Mouse (Mus musculus): ENCODE data around the gene Syndig1.

Syndig1 gene

DNA sequence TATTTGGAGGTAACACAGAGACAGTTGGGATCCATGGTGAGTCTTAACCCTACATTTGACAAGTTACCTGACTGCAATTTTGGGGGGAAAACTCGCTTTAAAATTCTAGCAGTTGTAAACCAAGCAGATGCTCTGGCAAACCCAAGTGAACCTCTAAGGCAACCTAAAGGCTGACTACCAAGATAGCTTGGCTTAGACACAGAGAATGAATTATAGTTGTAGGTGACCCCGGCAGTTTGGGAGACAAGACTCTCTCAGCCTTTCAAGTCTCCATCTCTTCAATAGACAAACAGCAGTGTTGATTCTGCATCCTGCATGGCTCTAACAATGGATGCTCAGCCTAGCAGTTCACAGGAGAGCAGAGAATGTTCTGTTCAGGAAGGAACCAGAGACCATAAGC, at the start of gene Syndig1:
Gene Syndig1 (plus strand): TSS at position 301 of the 400 bp plus-strand sequence.
- DNase-seq (ENCODE audit: low spot score) = no peak

DNA sequence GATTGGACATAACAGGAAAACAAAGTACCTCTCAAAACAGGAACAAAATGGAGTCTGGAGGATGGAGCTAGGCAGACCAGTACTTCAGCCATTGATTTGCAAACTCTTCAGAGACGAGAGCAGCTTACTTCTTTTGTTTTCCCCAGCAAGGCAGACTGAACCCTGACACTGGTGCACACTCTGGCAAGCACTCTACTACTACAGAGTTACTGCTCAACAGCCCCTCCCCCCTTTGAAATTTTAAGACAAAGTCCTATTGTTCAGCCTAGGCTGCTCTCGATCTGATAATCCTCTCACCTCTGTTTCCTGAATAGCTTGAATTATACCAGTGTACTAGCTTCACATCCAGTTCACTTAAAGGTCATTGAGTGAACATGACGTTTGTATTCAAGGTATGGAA, 30.4 kb upstream of the Syndig1 start:
- DNase-seq (ENCODE audit: low spot score) = no peak

DNA sequence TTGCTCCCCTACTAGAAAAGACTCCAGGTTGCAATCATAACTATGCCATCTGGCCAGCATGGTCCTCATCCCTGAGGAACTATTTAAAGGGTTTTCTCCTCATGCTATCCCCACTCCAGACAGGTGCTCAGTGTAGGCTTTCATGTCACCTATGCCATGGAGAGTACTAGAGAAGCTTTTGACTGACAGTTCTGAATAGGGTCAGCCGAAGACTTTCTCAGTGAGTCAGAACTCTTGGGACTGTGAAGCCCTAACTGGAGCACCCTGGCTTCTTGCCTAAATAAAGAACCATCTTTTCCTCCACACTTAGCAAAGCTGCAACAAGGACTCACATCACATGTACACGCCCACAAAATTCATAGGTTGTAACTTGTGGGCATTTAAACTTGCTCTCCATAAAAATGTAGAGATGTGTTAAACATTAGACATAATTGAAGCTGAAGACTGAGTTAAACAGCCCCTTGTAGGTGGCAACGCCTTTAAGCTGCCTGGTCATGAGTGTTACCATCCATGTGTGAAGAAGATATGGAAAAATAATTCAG, 24.3 kb upstream of the Syndig1 start:
- DNase-seq (ENCODE audit: low spot score) = no peak

DNA sequence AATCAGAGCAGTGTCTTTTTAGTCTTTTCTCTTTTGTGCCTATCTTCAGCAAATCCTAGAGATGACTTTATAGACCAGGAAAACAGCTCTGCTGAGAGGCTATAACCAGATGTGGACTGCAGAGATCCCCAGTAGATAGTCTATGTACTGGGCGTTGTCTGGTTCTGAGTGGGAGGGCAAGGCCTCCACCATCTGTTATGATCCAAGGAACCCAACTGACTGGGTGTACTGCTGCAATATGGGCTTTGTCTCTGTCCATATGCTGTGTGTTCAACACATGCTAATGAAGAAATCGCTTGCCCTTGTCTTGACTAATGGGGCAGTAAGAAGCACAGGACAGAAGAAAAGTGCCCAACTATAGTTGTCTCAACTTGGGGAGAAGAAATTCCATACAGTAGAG, 23.8 kb upstream of the Syndig1 start:
- no peak for DNase-seq (ENCODE audit: low spot score)

DNA sequence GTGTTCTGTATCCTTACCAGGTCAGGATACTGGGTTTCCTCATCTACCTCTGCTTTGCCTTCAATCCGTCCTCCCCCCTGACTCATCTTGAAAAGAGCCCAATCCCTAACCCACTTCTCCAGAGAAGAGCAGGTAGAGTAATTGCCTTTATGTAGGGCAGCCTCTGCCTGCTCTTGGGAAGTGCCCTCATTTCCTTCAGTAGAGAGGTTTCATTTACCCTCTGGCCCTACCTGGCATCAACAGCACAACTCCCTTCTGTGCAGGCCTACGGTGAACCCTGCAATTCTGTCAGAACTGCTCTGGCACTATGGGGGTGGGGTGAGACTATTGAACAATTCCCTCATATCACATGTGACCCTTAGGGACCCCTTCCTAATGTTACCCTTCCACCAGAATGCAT, 16.1 kb upstream of the Syndig1 start:
- DNase-seq (ENCODE audit: low spot score) = no peak

DNA sequence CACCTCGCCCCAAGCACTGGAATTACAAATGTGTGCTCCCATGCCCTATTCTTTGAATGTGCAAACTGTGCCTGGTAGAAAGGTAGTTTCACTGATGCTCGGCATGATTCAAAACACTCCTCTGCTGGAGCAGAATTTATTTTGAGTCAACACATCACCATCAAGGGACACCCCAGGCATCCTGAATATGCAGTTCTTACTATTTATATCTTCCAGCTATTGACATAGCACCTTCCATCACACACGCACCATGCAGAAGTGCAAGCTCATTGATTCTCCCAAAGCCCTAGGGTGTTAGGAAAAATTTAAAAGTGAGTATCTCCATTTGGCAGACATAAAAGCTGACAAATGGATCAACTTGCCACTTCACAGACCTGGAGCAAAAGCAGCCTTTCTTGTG, 10.6 kb upstream of the Syndig1 start:
- DNase-seq (ENCODE audit: low spot score) = no peak

DNA sequence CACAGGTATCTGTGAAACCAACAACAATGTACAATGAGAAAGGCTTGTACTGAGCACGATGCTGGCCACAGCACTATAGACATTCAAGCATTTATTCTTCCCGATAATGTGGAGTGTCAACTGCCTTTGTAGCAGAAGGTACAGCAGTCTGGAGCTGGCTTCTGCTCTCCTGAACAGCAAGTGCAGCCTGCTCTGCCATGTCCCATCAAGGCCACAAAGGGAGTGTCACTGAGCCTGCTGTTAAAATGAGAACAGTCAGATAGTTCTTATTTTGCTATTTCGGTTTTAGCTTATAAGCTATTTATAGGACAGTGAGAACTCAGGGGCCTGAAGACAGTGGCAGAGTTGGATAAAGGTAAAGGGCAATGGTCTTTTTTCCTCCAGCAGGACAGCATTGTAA, 9.3 kb upstream of the Syndig1 start:
- no peak for DNase-seq (ENCODE audit: low spot score)

DNA sequence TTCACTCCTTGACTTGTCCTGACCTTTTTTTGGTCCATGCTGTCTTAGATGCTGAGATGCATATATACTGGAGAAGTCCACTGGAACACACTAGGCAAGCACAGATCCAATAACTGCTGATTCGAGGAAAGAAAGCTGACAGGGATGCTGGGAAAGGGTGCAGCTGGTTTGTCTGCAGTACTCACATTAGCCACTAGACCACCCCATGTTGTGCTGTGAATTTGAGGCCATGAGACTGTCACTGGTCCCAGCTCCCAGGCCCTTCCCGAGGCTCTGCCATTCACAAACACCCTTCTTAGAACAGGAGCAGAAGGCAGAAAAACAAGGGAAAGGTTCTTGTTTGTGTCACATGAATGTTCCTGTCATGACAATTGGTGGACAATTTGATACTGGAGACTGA, 8.8 kb upstream of the Syndig1 start:
- no peak for DNase-seq (ENCODE audit: low spot score)

DNA sequence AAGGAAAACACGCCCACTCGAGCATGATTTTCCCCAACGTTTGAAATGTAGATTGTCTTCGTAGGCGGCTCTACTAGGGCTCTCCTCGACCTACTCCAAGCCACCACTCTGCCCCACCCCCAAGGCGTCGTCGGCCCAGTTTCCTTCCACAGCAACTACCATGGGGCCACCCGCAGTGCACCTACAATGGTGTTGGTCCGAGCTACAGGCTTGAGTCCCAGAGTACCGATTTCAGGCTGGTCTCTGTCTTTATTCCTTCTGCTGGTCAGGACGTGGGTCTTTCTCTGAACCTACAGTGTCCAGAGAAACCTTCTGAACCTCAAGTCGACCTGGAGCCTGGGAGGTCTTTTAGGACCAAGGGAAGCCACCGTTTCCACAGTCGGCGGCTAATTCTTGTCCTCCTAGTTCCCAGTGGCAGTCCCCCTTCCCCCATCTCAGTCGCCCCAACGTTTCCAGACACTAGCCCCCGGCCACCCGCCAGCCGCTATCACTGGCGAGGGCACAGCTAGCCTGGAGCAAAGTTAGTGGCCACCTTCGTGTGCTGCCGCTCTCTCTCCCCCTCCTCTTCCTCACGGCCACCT, 1.0 kb downstream of the Syndig1 start:
- DNase-seq (ENCODE audit: low spot score) = no peak

DNA sequence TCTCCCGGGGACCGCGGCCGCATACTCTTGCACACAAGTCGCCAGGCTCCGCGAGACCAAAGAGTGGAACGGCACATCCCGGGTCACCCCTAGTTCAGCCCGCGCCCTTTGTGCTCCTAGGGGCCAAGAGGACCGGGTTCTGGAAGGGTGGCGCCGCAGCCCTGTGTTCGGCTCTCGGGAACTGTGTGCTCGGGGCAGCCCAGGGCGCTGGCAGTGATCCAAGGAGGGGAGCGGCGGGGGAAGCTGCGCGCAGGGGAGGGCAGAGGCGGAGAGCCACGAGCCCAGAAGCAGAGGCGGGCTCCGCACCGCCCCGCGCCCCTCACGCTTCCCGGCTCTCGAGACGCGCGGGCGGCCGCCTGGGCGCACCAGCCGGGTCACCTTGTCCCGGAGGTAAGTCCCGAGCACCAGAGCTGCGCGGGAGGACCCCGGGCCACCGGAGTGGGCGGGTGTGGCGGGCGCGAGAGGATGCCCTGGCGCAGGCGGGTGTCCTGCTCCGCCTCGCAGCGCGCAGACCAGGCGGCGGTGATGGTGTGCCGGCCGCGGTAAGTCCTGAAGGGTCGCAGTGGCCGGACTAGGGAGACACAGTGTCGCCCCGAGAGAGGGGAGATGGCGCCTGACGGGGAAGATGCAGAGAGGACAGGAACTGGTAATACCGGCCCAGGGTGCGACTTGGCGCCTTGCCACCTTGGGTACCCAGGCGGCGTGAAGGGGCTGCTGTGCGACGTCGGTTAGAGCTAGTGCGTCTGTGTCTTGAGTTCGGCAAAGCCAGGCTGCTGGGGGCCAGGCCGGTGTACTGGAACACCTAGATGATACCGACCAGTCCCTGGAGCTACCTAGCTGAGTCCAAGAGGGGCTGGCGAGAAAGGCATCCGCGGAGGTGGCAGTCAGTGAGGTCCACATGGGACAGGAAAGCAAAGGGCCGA, 1.8 kb downstream of the Syndig1 start, which contains the start of gene C530025M09Rik:
Gene C530025M09Rik (minus strand): TSS at position 678 of the 923 bp plus-strand sequence.
- no peak for DNase-seq (ENCODE audit: low spot score)

DNA sequence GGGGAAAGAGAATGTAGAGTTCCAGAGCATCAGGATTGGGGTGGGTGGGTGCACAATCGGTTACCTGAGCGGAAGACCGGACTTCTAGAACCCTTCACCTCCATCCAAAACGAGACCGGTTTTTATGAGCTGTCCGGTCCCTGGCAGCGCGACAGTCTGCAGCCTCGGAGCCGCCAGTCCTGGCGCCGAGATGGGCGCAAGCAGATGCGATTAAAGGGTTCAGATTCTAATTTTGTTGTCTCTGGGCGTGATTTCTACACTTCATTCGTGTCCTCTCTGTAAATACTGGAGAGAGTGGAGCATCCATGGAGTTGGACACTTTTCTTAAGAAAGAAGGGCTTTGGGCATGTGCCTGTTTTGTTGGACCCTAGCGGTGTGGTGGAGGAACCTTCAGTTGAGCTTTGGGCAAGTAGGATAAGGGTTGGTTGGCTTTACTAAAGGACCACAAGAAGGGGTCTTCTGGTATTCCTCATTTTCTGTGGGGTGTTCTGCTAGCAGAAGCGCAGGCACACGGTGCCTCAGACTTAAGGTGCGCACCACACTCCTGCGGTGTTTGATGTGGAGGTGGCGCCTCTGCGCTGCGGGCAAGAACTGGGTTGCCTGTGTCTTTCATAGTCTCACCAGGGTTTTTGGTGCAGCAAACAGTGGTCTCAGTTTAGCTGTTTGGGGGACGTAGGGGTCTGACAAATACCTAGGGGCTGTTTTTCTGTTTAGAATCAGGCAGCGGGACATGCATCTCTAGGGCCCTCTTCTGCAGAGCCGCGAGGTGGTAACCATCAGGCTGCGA, 2.6 kb downstream of the Syndig1 start:
- no peak for DNase-seq (ENCODE audit: low spot score)

DNA sequence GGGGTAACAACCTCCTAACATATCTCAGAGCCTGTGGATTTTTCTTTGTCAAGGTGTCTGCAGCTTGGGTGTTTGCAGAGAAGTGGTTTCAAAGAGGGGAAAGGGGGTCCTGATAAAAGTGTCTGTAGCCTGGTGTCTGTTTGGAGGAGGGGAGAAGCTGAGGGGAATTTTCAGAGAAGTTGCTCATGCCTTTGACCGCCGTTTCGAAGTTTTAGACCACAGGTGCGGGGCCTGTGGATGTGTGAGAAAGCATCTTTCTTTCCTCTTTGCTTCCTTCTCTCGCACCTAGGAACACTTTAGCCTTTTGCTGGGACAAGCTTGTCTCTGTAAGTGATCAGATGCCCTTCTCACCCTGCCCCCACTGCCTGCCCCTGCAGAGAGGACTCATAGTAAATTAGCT, 3.3 kb downstream of the Syndig1 start:
- no peak for DNase-seq (ENCODE audit: low spot score)

DNA sequence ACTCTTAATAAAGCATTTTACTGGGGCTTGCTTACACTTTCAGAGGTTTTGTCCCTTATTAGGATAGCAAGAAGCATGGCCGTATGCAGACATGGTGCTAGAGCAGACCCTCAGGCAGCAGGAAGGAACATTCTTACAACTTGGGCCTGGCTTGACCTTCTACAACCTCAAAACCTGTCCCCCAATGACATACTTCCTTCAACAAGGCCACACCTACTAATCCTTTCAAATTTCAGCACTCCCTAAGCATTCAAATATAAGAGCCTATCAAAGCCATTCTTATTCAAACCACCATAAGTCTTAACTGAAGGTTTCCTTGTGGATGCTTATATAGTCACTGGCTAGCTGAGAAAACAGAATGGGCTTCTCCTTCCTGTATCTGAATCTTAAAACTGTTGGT, 6.1 kb downstream of the Syndig1 start:
- DNase-seq (ENCODE audit: low spot score) = no peak

DNA sequence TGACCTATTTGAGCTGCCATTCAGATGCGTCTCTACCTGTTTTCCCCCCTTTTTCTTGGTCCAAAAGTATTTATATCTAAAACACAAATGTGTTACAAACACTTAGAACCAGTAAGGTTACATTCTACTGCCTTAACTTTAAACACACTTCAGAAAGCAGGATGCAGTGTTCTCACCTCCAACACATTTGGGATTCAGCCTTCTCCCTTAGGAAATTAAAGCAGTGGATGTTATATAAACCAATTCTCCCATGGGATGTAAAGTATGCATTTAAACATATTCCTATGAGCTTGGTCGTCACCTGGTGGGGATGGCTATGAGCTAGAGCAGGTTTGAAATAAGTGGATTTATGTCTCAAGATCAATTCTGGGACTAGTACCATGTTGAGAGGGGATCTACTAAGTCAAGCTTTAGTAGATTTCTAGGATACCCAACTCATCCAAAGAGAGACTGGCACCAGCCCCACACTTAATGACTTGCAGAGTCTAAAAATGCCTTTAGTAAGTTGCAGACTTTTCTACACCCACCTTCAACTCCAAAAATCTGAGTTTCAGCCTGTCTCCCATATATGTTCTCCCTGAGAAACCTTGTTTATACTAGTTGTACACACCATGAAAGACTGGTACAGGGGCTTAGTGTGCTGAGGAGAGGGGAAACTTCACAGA, 7.6 kb downstream of the Syndig1 start:
- no peak for DNase-seq (ENCODE audit: low spot score)

DNA sequence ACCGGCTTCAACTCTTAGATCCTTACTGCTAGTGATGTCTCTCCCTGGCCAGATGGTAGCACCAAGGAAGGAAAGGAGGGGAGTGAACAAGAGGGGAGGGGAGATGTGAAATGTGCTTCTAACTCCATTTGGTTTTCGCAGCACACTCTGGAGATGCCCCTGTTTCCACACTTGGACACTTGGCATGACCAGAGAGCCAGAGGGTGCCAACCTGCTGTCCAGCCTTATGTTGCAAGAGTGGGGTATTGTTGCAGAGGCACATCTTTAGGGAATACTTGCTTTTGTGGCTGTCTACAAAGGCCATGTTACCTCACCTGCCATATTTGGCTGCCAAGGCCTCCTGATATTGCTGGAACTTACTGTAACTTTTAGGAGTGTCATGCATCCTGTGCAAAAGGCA, 10.7 kb downstream of the Syndig1 start:
- DNase-seq (ENCODE audit: low spot score) = no peak

DNA sequence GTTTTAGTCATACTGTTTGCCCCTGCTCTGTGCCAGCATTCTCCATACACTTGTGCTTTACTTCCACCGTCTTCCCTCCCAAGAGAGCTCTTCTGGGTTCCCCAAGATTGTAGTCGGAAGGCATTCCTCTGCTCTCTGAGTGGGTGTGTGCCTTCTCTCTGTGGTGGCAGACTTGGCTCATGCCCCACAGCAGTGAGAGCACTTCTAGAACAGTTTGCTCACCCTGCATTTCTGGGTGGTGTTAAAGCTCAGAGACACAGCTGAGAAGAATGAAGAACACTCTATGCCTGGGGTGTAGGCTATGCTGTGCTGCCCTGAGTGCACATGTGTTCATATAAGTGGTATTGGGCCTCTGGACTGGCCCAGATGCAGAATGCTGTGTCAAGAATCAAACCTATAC, 15.6 kb downstream of the Syndig1 start:
- no peak for DNase-seq (ENCODE audit: low spot score)

DNA sequence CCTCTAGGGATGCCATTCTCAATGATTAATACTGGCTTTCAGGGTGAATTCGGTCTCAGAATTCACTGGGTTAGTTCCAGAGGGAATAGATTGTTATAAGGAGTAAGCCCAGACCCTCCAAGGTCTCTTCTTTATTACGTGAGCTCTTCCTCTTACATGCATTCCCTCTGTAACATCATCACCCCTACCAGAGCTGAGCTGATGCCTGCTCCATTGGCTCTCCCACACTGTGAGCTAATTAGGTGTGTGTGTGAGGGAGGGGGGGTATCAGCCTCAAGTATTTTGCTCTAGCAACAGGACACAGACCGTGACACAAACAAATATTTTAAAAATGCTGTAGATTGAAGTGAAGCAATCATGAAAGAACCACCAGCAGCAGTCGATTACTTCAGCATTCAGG, 19.8 kb downstream of the Syndig1 start:
- no peak for DNase-seq (ENCODE audit: low spot score)

DNA sequence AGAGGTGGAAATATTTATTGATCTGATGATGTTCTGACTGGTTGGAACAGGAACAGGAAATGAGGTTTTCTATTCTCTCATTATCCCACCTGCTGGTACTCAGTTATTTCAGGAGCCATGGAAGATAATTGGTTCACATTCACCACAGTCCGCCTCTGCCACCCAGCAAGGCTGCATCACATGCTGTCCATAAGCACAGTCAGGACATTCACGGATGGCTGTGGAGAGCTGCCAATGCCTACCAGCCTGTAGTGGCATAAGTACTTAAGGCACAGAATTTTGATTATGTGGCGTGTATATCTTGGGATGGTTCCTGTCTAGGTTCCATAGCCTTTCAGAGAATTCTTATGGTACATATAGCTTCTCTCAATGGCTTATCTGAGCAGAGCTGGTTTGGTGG, 32.0 kb downstream of the Syndig1 start:
- no peak for DNase-seq (ENCODE audit: low spot score)

DNA sequence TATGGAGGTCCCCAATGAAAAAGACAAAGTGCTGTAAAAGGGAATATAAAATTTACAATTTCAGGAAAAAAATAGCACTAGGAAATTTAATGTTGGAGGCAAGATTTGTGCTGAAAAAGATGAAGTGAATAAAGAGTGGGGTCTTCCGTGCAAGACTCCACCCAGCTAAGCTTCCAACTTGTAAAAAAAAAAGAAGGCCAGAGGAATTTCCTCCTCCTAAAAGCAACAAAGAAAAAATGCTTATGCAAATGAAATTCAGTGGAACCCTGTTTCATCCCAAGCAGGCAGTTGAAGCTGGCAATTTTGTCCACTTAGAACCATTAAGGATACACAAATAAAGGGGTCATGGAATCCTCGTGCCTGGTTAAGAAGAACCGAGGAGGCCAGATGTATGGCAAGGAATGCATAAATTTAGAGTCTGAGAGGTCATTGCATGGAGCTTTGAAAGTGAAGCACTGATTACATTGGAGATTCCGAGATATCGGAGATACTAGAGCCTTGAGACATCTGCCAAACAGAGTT, 37.0 kb downstream of the Syndig1 start:
- DNase-seq (ENCODE audit: low spot score) = no peak

DNA sequence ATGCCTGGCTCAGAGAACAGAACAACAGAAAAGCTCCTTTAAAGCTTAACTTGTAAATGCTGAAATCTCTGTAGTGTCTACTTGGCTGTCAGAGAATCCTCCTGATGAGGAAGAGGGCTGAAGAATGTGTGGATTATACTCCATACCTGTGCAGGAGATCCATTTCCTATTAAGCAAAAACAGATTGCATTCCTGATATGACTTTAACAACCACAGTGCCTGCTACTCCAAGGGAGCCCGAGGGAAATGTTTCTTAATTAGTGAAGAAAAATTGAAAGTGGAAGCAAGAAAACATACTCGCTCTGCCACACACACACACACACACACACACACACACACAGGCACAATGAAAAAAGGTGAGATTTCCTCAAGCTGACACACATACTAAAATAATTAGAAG, 41.5 kb downstream of the Syndig1 start:
- no peak for DNase-seq (ENCODE audit: low spot score)

DNA sequence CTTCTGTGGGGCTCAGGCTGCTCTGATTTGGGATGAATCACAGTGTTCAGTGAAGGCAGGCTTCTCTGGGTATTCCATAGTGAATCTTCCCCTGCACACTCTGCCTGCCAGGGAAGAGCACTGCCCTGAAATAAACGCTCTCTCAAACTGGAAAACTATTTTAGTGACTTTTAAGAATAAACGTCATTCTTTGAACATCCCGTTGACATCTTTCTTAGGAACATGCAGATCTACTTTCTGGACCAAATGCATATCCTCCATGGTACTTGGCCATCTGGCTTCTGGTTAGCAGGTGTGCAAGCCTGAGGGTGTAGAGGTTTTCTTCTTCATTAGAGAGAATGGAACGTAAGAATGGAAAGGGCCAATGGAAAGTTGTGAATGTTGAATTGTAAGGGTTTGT, 43.5 kb downstream of the Syndig1 start:
- DNase-seq (ENCODE audit: low spot score) = no peak

DNA sequence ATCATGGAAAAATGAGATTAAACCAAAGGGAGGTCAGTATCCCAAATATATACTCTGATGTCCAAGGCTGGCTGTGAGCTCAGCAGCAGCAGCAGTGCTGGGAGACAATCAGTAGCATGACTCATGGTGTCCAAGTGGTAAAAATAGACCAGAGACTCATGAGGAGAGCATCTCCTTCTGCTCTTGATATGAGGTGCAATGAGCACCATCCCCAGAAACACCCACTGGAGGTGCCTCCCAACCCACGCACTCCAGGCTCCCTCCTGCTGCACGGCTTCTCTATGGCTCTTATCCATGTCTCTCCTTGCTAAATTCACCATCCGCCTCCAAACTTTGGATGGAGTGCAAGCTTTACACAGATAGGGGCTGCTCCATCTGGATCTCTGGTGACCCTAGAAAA, 44.3 kb downstream of the Syndig1 start:
- no peak for DNase-seq (ENCODE audit: low spot score)
